Mouse (Mus musculus) E14TG2a.4 (cell line): ENCODE results near the gene Dgki.

Source experiments
- CTCF ChIP-seq: conservative IDR thresholded peaks from 2 replicates; pipeline ENCODE4 v1.5.1; 2014; ENCODE audit warnings: low read length
- POU5F1 ChIP-seq: IDR thresholded peaks from 2 replicates; pipeline ENCODE4 v1.6.1; 2014; ENCODE audit warnings: low read length, borderline replicate concordance

DNA sequence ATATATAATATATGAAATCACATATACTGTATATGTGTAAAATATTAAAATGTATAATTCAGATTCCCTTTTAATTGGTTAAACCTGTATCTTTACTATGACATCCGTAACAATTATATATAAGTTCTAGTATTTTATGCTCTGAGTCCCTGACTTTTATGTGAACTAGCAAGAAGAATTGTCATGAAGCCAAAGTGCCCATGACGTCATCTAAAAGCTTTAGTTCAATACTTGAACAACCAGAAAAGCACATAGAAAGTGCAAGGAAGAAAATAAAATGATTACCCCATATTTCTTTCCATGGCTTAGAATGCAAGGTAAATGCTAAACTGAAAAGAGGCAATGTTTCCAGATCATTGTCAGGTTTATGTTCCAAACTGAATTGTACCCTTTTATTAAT, 269.6 kb downstream of the Dgki start:
- TF ChIP-seq CTCF = no peak
- TF ChIP-seq POU5F1 = no peak
